Mouse (Mus musculus) heart, adult 2 months (tissue): Measurements from ENCODE around the gene Cmtr1. TPM values are rescaled to one million over a fixed set of nuclear protein-coding genes. Genes with fewer than 3 reads are reported as not detected.

Source experiments
- DNase-seq, 2 experiments: peaks; one replicate each; pipeline ENCODE4 v3.0.0; 2021
- H3K27ac ChIP-seq: fragments of 200-600 bp; 2 replicates; pipeline ENCODE4 v1.8.1; 2022
- H3K27me3 ChIP-seq: fragments of 200-500 bp; 2 replicates; pipeline ENCODE4 v1.6.1; 2012; ENCODE audit warnings: mild to moderate bottlenecking, low read length, inconsistent platforms, mixed read lengths; ENCODE audit not compliant: control insufficient read depth, insufficient read depth
- H3K36me3 ChIP-seq: fragments of 200-500 bp; 2 replicates; pipeline ENCODE4 v1.6.1; 2012; ENCODE audit warnings: low read length, inconsistent platforms; ENCODE audit not compliant: control insufficient read depth, insufficient read depth
- H3K4me1 ChIP-seq: fragments of 200-500 bp; 2 replicates; pipeline ENCODE4 v1.6.1; 2011; ENCODE audit warnings: low read length; ENCODE audit not compliant: control insufficient read depth, insufficient read depth
- H3K4me3 ChIP-seq: fragments of 200-600 bp; 2 replicates; pipeline ENCODE4 v1.8.1; 2022
- H3K79me2 ChIP-seq: fragments of 200-500 bp; replicated peaks from 2 replicates; pipeline ENCODE4 v1.6.1; 2012; ENCODE audit warnings: mild to moderate bottlenecking, inconsistent platforms, low read length, moderate library complexity, mixed read lengths; ENCODE audit not compliant: control insufficient read depth, insufficient read depth
- H3K9ac ChIP-seq: fragments of 200-500 bp; 2 replicates; pipeline ENCODE4 v1.6.1; 2012; ENCODE audit warnings: low read depth, mild to moderate bottlenecking, control low read depth, inconsistent platforms, low read length, mixed read lengths
- CTCF ChIP-seq: fragments of 200-600 bp; IDR thresholded peaks from 2 replicates; pipeline ENCODE4 v1.8.1; 2022; ENCODE audit warnings: antibody characterized with exemption, mild to moderate bottlenecking, moderate library complexity
- EP300 ChIP-seq: fragments of 200-500 bp; IDR thresholded peaks from 2 replicates; pipeline ENCODE4 v1.6.1; 2011; ENCODE audit warnings: low read depth, low read length, control low read depth; ENCODE audit not compliant: insufficient read depth
- POLR2A ChIP-seq: fragments of 200-500 bp; IDR thresholded peaks from 2 replicates; pipeline ENCODE4 v1.6.1; 2011; ENCODE audit warnings: mild to moderate bottlenecking, low read depth, low read length, control low read depth; ENCODE audit not compliant: insufficient read depth
- WGBS: fragments of 180-500 bp; shearing (Covaris S2); methylation state at CpG from one replicate; pipeline ENCODE4 v1.1.7; 2018; 5-methylcytosine and 5-hydroxymethylcytosine counted together
- intact Hi-C: fragments of 180-260 bp; cut with DNase I; formaldehyde crosslinking; loops from one replicate; pipeline ENCODE4 v1.15.1; 2025
- polyA plus RNA-seq: library from polyadenylated mRNA; depleted of rRNA; stranded (reverse); fragments of >200 nt; gene quantifications from 2 replicates; pipeline ENCODE4 v1.2.3, GENCODE M21; 2012
- total RNA-seq, 2 experiments: library from RNA; stranded (reverse); gene quantifications; 2 replicates each; pipeline ENCODE4 v1.2.3; 2021

Gene Cmtr1
- total and polyA plus RNA-seq, 3 experiments = 24.0 to 65.4 (median 51.6) TPM

GRCm38 (mm10) chr17:29698421-29698820 lies 38.0 kb downstream of the Cmtr1 start:
- WGBS = 89% methylated on average over 6 of the region's 6 CpGs

GRCm38 (mm10) chr17:29700573-29700972 lies 40.2 kb downstream of the Cmtr1 start:
- no peaks in the 10 kb centered on the region for H3K79me2 ChIP-seq
- no peak overlapping the region for H3K9ac ChIP-seq
- H3K4me3 ChIP-seq = no peak overlapping the region
- no peak for DNase-seq
- H3K27me3 ChIP-seq = no peaks in the 10 kb centered on the region
- intact Hi-C loops = no loop called here
- TF ChIP-seq EP300 = no peak
- TF ChIP-seq POLR2A = no peak
- TF ChIP-seq CTCF = no peak
- no peak overlapping the region for H3K27ac ChIP-seq
- H3K4me1 ChIP-seq = no peaks in the 10 kb centered on the region
- H3K36me3 ChIP-seq = no peaks in the 10 kb centered on the region
- 97% methylated on average over 7 of the region's 7 CpGs for WGBS

More at GRCm38 (mm10) chr17:29698421-29698820, 38.0 kb downstream of the Cmtr1 start:
- TF ChIP-seq POLR2A (no peak), CTCF (no peak), EP300 (no peak)
- Histone ChIP-seq H3K36me3 (no peaks in the 10 kb centered on the region), H3K79me2 (no peaks in the 10 kb centered on the region), H3K27ac (no peak overlapping the region), H3K27me3 (no peaks in the 10 kb centered on the region), H3K4me1 (no peaks in the 10 kb centered on the region), H3K9ac (no peak overlapping the region), H3K4me3 (no peak overlapping the region)
- no peak for DNase-seq
- intact Hi-C loops = no loop called here

- Histone ChIP-seq H3K79me2 (no peaks in the 10 kb centered on the region), H3K4me3 (no peak overlapping the region), H3K4me1 (no peaks in the 10 kb centered on the region), H3K27ac (no peak overlapping the region), H3K36me3 (no peaks in the 10 kb centered on the region), H3K9ac (no peak overlapping the region), H3K27me3 (no peaks in the 10 kb centered on the region)
- no peak for DNase-seq
- intact Hi-C loops = no loop called here
- no peak for TF ChIP-seq EP300
- no peak for TF ChIP-seq CTCF
- no peak for TF ChIP-seq POLR2A
- WGBS = 74% methylated on average over 4 of the region's 4 CpGs
These were observed 42.7 kb downstream of the Cmtr1 start for GRCm38 (mm10) chr17:29702938-29703710.

GRCm38 (mm10) chr17:29704781-29705180 lies 44.4 kb downstream of the Cmtr1 start:
- no peak overlapping the region for H3K4me3 ChIP-seq
- no peaks in the 10 kb centered on the region for H3K79me2 ChIP-seq
- DNase-seq = peak; percentile 34 to 56

GRCm38 (mm10) chr17:29705881-29706280 lies 45.5 kb downstream of the Cmtr1 start:
- no peak overlapping the region for H3K4me3 ChIP-seq
- H3K4me1 ChIP-seq = no peaks in the 10 kb centered on the region
- H3K9ac ChIP-seq = no peak overlapping the region
- intact Hi-C loops = loop anchor here (1.0 kb wide), 1 partner anchor 177 kb away; no protein-coding TSS in a partner anchor
- no peaks in the 10 kb centered on the region for H3K27me3 ChIP-seq
- WGBS = 64% methylated on average over 5 of the region's 5 CpGs
- H3K27ac ChIP-seq = no peak overlapping the region
- no peaks in the 10 kb centered on the region for H3K79me2 ChIP-seq
- no peaks in the 10 kb centered on the region for H3K36me3 ChIP-seq
- TF ChIP-seq POLR2A = no peak
- no peak for TF ChIP-seq CTCF
- TF ChIP-seq EP300 = no peak
- DNase-seq = no peak

More at GRCm38 (mm10) chr17:29704781-29705180, 44.4 kb downstream of the Cmtr1 start:
- TF ChIP-seq CTCF (peak; percentile 82), POLR2A (no peak), EP300 (peak; percentile 72; the same call in 1 of the 2 replicates)
- H3K27ac ChIP-seq = no peak overlapping the region
- intact Hi-C loops = loop anchor here (1.0 kb wide), 1 partner anchor 179 kb away; no protein-coding TSS in a partner anchor
- no peaks in the 10 kb centered on the region for H3K27me3 ChIP-seq
- H3K36me3 ChIP-seq = no peaks in the 10 kb centered on the region
- no peaks in the 10 kb centered on the region for H3K4me1 ChIP-seq
- H3K9ac ChIP-seq = no peak overlapping the region
- 44% methylated on average over 3 of the region's 3 CpGs for WGBS

- no peak for TF ChIP-seq POLR2A
- no peak for TF ChIP-seq CTCF
- TF ChIP-seq EP300 = no peak
- Histone ChIP-seq H3K4me1 (peaks cover 5% of the 10 kb centered on the region), H3K9ac (no peak overlapping the region), H3K4me3 (no peak overlapping the region), H3K79me2 (no peaks in the 10 kb centered on the region), H3K36me3 (no peaks in the 10 kb centered on the region), H3K27ac (no peak overlapping the region), H3K27me3 (no peaks in the 10 kb centered on the region)
- WGBS = 85% methylated on average over 5 of the region's 5 CpGs
- no peak for DNase-seq
- intact Hi-C loops = no loop called here
These were observed 46.7 kb downstream of the Cmtr1 start for GRCm38 (mm10) chr17:29706981-29707545.
